12 mouse cellular contexts compared by ENCODE assay signal in genomic region chrX:73543340-73543739, GRCm38 (mm10). TPM values are rescaled to one million over a fixed set of nuclear protein-coding genes. Genes with fewer than 3 reads are reported as not detected.
DNase-seq lines count a peak whose midpoint lies in the region; ATAC-seq lines count a peak whose summit lies in the region.
"Had no signal": no experiment of that assay in that cellular context is flagged by ENCODE, and none has a peak within 500 bp of the region (broad histone marks: within the 10 kb centered on the region; RNA-seq: fewer than 3 reads in every experiment).

No protein-coding gene starts in this region.

- no peak overlapping the region for H3K4me3 ChIP-seq in kidney, embryonic 15.5 days (replicated peaks)
- H3K4me3 ChIP-seq: limb, embryonic 15.5 days; myocyte had no signal

- H3K4me1 ChIP-seq in kidney, embryonic 15.5 days: no peaks in the 10 kb centered on the region
- H3K4me1 ChIP-seq: limb, embryonic 15.5 days had no signal

- no peaks in the 10 kb centered on the region for H3K9me3 ChIP-seq in kidney, embryonic 15.5 days (replicated peaks)
- H3K9me3 ChIP-seq: limb, embryonic 15.5 days had no signal

- DNase-seq in adrenal gland, postnatal 10 days: peak; percentile 8
- no peak for DNase-seq in adrenal gland, postnatal 25 days
- peak; percentile 13 for DNase-seq in kidney, adult 11 months
- DNase-seq in brain, adult 2 months (ENCODE audit: low read depth, low spot score): peak; percentile 31
- DNase-seq in lung, postnatal 10 days: peak; percentile 26
- DNase-seq in gastrocnemius, postnatal 10 days: no peak
- no peak for DNase-seq in left cerebral cortex, postnatal 4 days
- DNase-seq: thymus, postnatal 4 days had no signal

- H3K9ac ChIP-seq in kidney, embryonic 15.5 days: no peak overlapping the region
- H3K9ac ChIP-seq: limb, embryonic 15.5 days had no signal

- ATAC-seq in kidney, embryonic 15.5 days (replicated peaks; ENCODE audit: low FRiP score): no peak

- intact Hi-C loops in left cerebral cortex, postnatal 4 days (cut with DNase I): no loop called here

- peaks cover 16% of the 10 kb centered on the region for H3K27me3 ChIP-seq in kidney, embryonic 15.5 days

- H3K4me2 ChIP-seq in kidney, embryonic 15.5 days: no peak overlapping the region
- H3K4me2 ChIP-seq: limb, embryonic 15.5 days had no signal

- 53% methylated on average over 3 of the region's 3 CpGs for WGBS in kidney, embryonic 15.5 days

- no peak overlapping the region for H3K27ac ChIP-seq in kidney, embryonic 15.5 days
- H3K27ac ChIP-seq: limb, embryonic 15.5 days had no signal

- no peaks in the 10 kb centered on the region for H3K36me3 ChIP-seq in kidney, embryonic 15.5 days
- H3K36me3 ChIP-seq: limb, embryonic 15.5 days had no signal

RNA-seq across cellular contexts. Expression of gene Atp2b3, which starts 40.5 kb away (rescaled TPM):
- 10 to 100 TPM; 11.7 to 17.0 TPM for total RNA-seq in adrenal gland, postnatal 10 days (2021)
- 38.1 and 43.3 TPM in 2 replicates for total RNA-seq in adrenal gland, postnatal 25 days (2021)
- polyA plus RNA-seq in kidney, embryonic 15.5 days (2015; fragmentation: Nextera tagmentation; extraction: Ambion mirVana): 0.31 and 0.36 TPM in 2 replicates
- total RNA-seq in gastrocnemius, postnatal 10 days (2021): 1 to 10 TPM; 7.8 to 8.4 TPM
- total RNA-seq in left cerebral cortex, postnatal 4 days (2021): 10 to 100 TPM; 31.9 to 39.1 TPM
- polyA plus RNA-seq: C2C12 had no signal

RNA-seq across cellular contexts. Expression of gene Bgn, which starts 59.9 kb away (rescaled TPM):
- total RNA-seq in adrenal gland, postnatal 10 days (2021): 100 to 1,000 TPM; 207 to 268 TPM
- total RNA-seq in adrenal gland, postnatal 25 days (2021): 185 and 205 TPM in 2 replicates
- polyA plus RNA-seq in kidney, embryonic 15.5 days (2015; fragmentation: Nextera tagmentation; extraction: Ambion mirVana): 90.8 and 96.4 TPM in 2 replicates
- total RNA-seq in gastrocnemius, postnatal 10 days (2021): 100 to 1,000 TPM; 303 to 408 TPM
- total RNA-seq in left cerebral cortex, postnatal 4 days (2021): 10 to 100 TPM; 49.5 to 51.5 TPM

Comparison
In these comparisons a context has a peak if more than half of its experiments do, and no peak if none do; other contexts are left out.
1. DNase-seq: peak in adrenal gland, postnatal 10 days (single experiment), kidney, adult 11 months (single experiment), brain, adult 2 months (single experiment) and lung, postnatal 10 days (single experiment); none in adrenal gland, postnatal 25 days (single experiment), gastrocnemius, postnatal 10 days (single experiment) and left cerebral cortex, postnatal 4 days (single experiment).